Mouse (Mus musculus): ENCODE measurements around the gene Fbxl19.
"Not testable (repeated sequence)": the region's sequence is repeated elsewhere in the genome, so short reads cannot be mapped to it uniquely, and the experiment has no call there.

Gene Fbxl19

GRCm38 (mm10) chr7:127768346-127768996 lies 24.1 kb downstream of the Fbxl19 start:
- peak; percentile 41 to 60 for DNase-seq (ENCODE audit: low spot score in 2 of 2)

GRCm38 (mm10) chr7:127768997-127769593 lies 24.8 kb downstream of the Fbxl19 start:
- peak; percentile 59 to 74 for DNase-seq (ENCODE audit: low spot score in 2 of 2)

GRCm38 (mm10) chr7:127769651-127770038 lies 25.3 kb downstream of the Fbxl19 start, which contains the start of gene Orai3:
Orai3 (plus strand) TSS chr7:127769815.
- peak; percentile 86 to 87 for DNase-seq (ENCODE audit: low spot score in 2 of 2)

GRCm38 (mm10) chr7:127770039-127770905 lies 25.9 kb downstream of the Fbxl19 start:
- DNase-seq (ENCODE audit: low spot score in 2 of 2), result peak; percentile 36 to 37

- peak in 1 of 2 experiments; percentile 25 for DNase-seq (ENCODE audit: low spot score in 2 of 2)
Measured at GRCm38 (mm10) chr7:127771262-127771661, 26.9 kb downstream of the Fbxl19 start.

- no peak for DNase-seq (ENCODE audit: low spot score in 2 of 2)
Measured at GRCm38 (mm10) chr7:127772080-127772479, 27.7 kb downstream of the Fbxl19 start.

- no peak for DNase-seq (ENCODE audit: low spot score in 2 of 2)
Measured at GRCm38 (mm10) chr7:127772557-127772956, 28.2 kb downstream of the Fbxl19 start.

GRCm38 (mm10) chr7:127773664-127774384 lies 29.5 kb downstream of the Fbxl19 start:
- DNase-seq (ENCODE audit: low spot score in 2 of 2), result peak; percentile 61 to 86

- not testable (repeated sequence) for DNase-seq (ENCODE audit: low spot score in 2 of 2)
Measured at GRCm38 (mm10) chr7:127775837-127776236, 31.5 kb downstream of the Fbxl19 start.

GRCm38 (mm10) chr7:127776426-127776825 lies 32.1 kb downstream of the Fbxl19 start, which contains the start of gene Setd1a:
Setd1a (plus strand) TSS chr7:127776670.
- peak; percentile 91 to 94 for DNase-seq (ENCODE audit: low spot score in 2 of 2)

- DNase-seq (ENCODE audit: low spot score in 2 of 2), result peak; percentile 95 to 98
Measured at GRCm38 (mm10) chr7:127776878-127777473, 32.6 kb downstream of the Fbxl19 start.

- DNase-seq (ENCODE audit: low spot score in 2 of 2), result peak; percentile 68 to 73
Measured at GRCm38 (mm10) chr7:127777474-127778266, 33.3 kb downstream of the Fbxl19 start.

GRCm38 (mm10) chr7:127778350-127778749 lies 34.0 kb downstream of the Fbxl19 start:
- DNase-seq (ENCODE audit: low spot score in 2 of 2), result no peak

GRCm38 (mm10) chr7:127785308-127785707 lies 41.0 kb downstream of the Fbxl19 start, which contains the start of gene Gm49388:
Gm49388 (plus strand) TSS chr7:127785608.
- no peak for DNase-seq (ENCODE audit: low spot score in 2 of 2)

GRCm38 (mm10) chr7:127797076-127797845 lies 52.9 kb downstream of the Fbxl19 start:
- no peak for DNase-seq (ENCODE audit: low spot score in 2 of 2)

- no peak for DNase-seq (ENCODE audit: low spot score in 2 of 2)
Measured at GRCm38 (mm10) chr7:127798591-127798990, 54.2 kb downstream of the Fbxl19 start.

- DNase-seq (ENCODE audit: low spot score in 2 of 2), result no peak
Measured at GRCm38 (mm10) chr7:127799211-127799610, 54.9 kb downstream of the Fbxl19 start.

GRCm38 (mm10) chr7:127799738-127800137 lies 55.4 kb downstream of the Fbxl19 start:
- no peak for DNase-seq (ENCODE audit: low spot score in 2 of 2)

GRCm38 (mm10) chr7:127800435-127801009 lies 56.2 kb downstream of the Fbxl19 start, which contains the start of gene Hsd3b7:
Hsd3b7 (plus strand) TSS chr7:127800604.
- peak; percentile 74 to 88 for DNase-seq (ENCODE audit: low spot score in 2 of 2)
